Mouse (Mus musculus): ENCODE measurements around the gene Serping1. TPM values are rescaled to one million over a fixed set of nuclear protein-coding genes. Genes with fewer than 3 reads are reported as not detected.

The Serping1 gene
- polyA plus RNA-seq, 1 experiment from 2014 or later, result 49.4 TPM

DNA sequence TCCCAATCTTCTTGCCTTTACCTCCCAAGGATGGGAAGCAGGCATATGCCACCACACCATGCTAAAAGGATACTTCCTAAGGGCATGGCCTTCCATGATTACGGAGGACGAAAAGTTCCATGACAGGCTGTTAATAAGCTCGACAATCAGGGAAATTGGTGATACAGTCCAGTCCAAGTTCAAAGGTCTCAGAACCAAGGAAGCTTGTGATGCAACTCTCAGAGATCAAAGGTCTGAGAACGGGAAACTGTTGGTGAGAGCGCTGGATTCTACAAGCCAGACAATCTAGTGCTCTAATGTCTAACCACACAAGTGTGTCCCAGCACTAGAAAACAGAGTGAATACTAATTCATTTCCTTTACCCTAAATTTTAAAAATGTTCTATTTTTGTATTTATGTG is 19.0 kb downstream of the Serping1 start:
- Histone ChIP-seq H3K9ac (ENCODE audit: low read depth, low read length) (no peak overlapping the region), H3K27me3 (replicated peaks; ENCODE audit: control insufficient read depth, insufficient read depth, low read length) (no peaks in the 10 kb centered on the region), H3K4me1 (replicated peaks; ENCODE audit: control insufficient read depth, insufficient read depth, low read length) (no peaks in the 10 kb centered on the region), H3K27ac (ENCODE audit: low read depth, low read length) (no peak overlapping the region), H3K36me3 (ENCODE audit: control insufficient read depth, insufficient read depth) (no peaks in the 10 kb centered on the region), H3K9me3 (ENCODE audit: control insufficient read depth) (no peaks in the 10 kb centered on the region), H3K4me3 (ENCODE audit: low read depth, low read length) (no peak overlapping the region), H3K4me2 (replicated peaks; ENCODE audit: low read depth) (no peak overlapping the region)
- ATAC-seq, result peak; percentile 82
- TF ChIP-seq CTCF (IDR thresholded peaks at IDR 0.05; ENCODE audit: low read depth), result no peak
- WGBS, result 33% methylated on average over 5 of the region's 5 CpGs

DNA sequence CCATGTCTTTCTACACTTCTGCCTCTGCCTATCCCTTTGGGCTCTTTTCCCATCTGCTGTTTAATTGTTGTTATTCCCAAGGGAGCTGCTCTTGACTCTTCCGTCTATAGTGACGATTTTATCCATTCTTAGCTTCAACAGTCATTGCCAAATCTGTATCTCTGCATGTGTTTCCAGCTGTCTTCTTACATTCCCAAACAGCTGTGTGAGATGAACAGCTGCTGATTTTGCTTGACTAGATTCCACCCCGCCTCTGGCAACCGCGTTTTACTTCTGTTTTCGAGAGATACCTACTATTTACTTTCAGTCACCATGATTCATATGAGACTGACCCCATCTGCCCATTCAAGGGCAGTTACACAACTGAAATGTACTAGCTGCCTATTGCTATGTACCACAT is 25.1 kb downstream of the Serping1 start:
- Histone ChIP-seq H3K9ac (ENCODE audit: low read depth, low read length) (no peak overlapping the region), H3K9me3 (ENCODE audit: control insufficient read depth) (no peaks in the 10 kb centered on the region), H3K36me3 (ENCODE audit: control insufficient read depth, insufficient read depth) (no peaks in the 10 kb centered on the region), H3K4me3 (ENCODE audit: low read depth, low read length) (no peak overlapping the region), H3K27me3 (replicated peaks; ENCODE audit: control insufficient read depth, insufficient read depth, low read length) (no peaks in the 10 kb centered on the region), H3K4me1 (replicated peaks; ENCODE audit: control insufficient read depth, insufficient read depth, low read length) (no peaks in the 10 kb centered on the region), H3K27ac (ENCODE audit: low read depth, low read length) (no peak overlapping the region), H3K4me2 (replicated peaks; ENCODE audit: low read depth) (no peak overlapping the region)
- TF ChIP-seq CTCF (IDR thresholded peaks at IDR 0.05; ENCODE audit: low read depth), result no peak
- WGBS, result 42% methylated on average over 6 of the region's 6 CpGs
- no peak for ATAC-seq

DNA sequence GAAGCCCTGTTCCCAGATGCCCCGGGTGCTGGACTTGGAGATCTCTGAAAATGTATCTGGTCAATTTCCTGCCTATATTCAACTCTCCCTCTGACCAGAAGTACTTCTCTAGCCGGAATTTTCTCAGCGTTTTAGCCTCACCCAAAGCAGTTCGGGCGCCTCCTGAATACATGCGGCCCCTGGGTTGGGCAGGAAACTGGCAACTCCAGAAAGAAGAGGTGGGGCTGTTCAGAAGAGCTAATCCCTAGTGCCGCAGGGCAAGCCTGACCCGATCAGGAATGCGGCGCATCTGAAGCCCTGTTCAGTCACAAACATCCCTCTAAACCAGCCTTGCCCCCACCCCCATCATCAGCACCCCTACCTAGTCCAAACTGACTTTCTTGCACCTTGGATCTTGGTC is 31.1 kb downstream of the Serping1 start:
- ATAC-seq, result peak; percentile 45
- H3K9ac ChIP-seq (ENCODE audit: low read depth, low read length), result 0 out of 2 replicates have a peak overlapping the region, but pooled peaks have one; percentile 17
- TF ChIP-seq CTCF (IDR thresholded peaks at IDR 0.05; ENCODE audit: low read depth), result no peak

DNA sequence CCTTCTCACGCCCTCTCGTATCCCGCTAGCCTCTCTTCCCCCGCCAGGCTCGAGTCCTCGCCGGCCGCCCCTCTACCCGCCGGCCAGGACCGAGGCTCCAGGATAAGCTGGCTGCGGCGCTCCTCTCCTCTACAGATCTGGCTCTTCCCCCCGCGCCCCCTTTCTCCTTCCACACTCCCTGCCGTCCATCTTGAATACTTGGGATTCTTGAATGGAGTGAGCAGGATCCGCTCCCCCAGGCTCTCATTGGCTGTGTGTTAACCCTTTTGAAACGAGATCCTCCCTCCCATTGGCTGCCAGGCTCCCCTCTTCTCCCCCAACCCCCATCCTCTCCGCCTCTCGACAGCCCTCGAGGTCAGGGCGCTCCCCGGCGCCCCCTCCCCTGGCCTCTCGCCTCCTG is 31.7 kb downstream of the Serping1 start, which contains the start of gene Gm19426:
TSS of gene Gm19426 (minus strand) at position 95 of the 400 bp plus-strand sequence.
- peak within 1 kb of the TSS; percentile 79 for H3K4me3 ChIP-seq (ENCODE audit: low read depth, low read length)
- H3K9ac ChIP-seq (ENCODE audit: low read depth, low read length), result peak within 1 kb of the TSS; percentile 63
- no peaks in the 10 kb centered on the region for H3K9me3 ChIP-seq (ENCODE audit: control insufficient read depth)
- H3K36me3 ChIP-seq (ENCODE audit: control insufficient read depth, insufficient read depth), result no peaks in the 10 kb centered on the region
- H3K4me2 ChIP-seq (replicated peaks; ENCODE audit: low read depth), result peak within 1 kb of the TSS; percentile 92
- no peak for TF ChIP-seq CTCF (IDR thresholded peaks at IDR 0.05; ENCODE audit: low read depth)
- peaks cover 12% of the 10 kb centered on the region for H3K4me1 ChIP-seq (replicated peaks; ENCODE audit: control insufficient read depth, insufficient read depth, low read length)
- WGBS, result under 1% methylated on average over 25 of the region's 25 CpGs
- H3K27me3 ChIP-seq (replicated peaks; ENCODE audit: control insufficient read depth, insufficient read depth, low read length), result no peaks in the 10 kb centered on the region
- H3K27ac ChIP-seq (ENCODE audit: low read depth, low read length), result peak within 1 kb of the TSS; percentile 90
- peak; percentile 88 for ATAC-seq

More for the DNA sequence above, 31.1 kb downstream of the Serping1 start:
- H3K4me1 ChIP-seq (replicated peaks; ENCODE audit: control insufficient read depth, insufficient read depth, low read length), result peaks cover 12% of the 10 kb centered on the region
- peak overlapping the region; percentile 28; the same call in 1 of the 2 replicates for H3K27ac ChIP-seq (ENCODE audit: low read depth, low read length)
- no peaks in the 10 kb centered on the region for H3K27me3 ChIP-seq (replicated peaks; ENCODE audit: control insufficient read depth, insufficient read depth, low read length)
- H3K4me3 ChIP-seq (ENCODE audit: low read depth, low read length), result peak overlapping the region; percentile 79
- peak overlapping the region; percentile 92 for H3K4me2 ChIP-seq (replicated peaks; ENCODE audit: low read depth)
- no peaks in the 10 kb centered on the region for H3K36me3 ChIP-seq (ENCODE audit: control insufficient read depth, insufficient read depth)
- H3K9me3 ChIP-seq (ENCODE audit: control insufficient read depth), result no peaks in the 10 kb centered on the region
- 2% methylated on average over 10 of the region's 10 CpGs for WGBS

DNA sequence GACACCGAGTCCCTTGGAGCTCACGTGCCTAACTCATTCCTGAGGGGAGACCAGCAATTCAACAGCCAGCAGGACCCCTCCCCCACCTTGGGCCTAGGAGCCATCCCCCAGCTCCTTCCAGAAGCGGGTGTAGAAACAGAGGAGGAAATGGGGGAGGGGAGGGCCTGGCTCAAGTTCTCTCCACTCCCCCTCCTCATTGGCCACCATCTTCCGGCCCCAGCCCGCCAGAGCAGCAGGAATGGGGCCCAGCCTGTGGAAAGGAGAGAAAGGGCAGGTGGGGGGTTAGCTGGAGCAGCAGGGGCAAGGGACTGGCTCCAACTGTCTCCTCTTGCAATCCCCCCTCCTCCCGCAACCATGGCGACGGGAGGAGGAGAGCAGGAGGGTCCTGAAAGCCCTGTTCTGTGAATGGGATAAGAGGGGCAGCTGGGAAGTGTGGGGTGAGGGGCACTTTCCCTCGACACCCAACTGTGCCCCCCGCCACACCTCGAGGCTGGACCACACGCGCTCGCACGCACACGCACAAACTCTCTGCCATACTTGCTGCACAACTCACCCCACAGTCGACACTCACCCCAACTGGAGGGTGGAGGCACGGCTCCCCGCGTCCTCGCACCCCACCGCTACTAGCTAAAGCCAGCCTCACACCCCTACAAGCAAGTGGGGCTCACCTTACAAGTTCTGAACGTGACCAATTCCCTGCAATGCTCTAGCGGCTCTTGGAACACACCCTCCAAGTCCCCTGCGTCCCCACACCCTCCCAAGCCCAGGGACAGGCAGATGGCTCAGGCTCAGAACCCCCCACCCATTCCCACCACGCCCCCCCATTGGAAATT is 32.6 kb downstream of the Serping1 start:
- Histone ChIP-seq H3K27me3 (replicated peaks; ENCODE audit: control insufficient read depth, insufficient read depth, low read length) (no peaks in the 10 kb centered on the region; the same call in 1 of the 2 replicates), H3K4me2 (replicated peaks; ENCODE audit: low read depth) (peak overlapping the region; percentile 92), H3K4me1 (replicated peaks; ENCODE audit: control insufficient read depth, insufficient read depth, low read length) (peaks cover 14% of the 10 kb centered on the region), H3K27ac (ENCODE audit: low read depth, low read length) (peak overlapping the region; percentile 90), H3K36me3 (ENCODE audit: control insufficient read depth, insufficient read depth) (no peaks in the 10 kb centered on the region), H3K9me3 (ENCODE audit: control insufficient read depth) (no peaks in the 10 kb centered on the region), H3K4me3 (ENCODE audit: low read depth, low read length) (peak overlapping the region; percentile 79), H3K9ac (ENCODE audit: low read depth, low read length) (peak overlapping the region; percentile 63)
- ATAC-seq, result no peak
- TF ChIP-seq CTCF (IDR thresholded peaks at IDR 0.05; ENCODE audit: low read depth), result no peak
- 5% methylated on average over 24 of the region's 26 CpGs for WGBS

DNA sequence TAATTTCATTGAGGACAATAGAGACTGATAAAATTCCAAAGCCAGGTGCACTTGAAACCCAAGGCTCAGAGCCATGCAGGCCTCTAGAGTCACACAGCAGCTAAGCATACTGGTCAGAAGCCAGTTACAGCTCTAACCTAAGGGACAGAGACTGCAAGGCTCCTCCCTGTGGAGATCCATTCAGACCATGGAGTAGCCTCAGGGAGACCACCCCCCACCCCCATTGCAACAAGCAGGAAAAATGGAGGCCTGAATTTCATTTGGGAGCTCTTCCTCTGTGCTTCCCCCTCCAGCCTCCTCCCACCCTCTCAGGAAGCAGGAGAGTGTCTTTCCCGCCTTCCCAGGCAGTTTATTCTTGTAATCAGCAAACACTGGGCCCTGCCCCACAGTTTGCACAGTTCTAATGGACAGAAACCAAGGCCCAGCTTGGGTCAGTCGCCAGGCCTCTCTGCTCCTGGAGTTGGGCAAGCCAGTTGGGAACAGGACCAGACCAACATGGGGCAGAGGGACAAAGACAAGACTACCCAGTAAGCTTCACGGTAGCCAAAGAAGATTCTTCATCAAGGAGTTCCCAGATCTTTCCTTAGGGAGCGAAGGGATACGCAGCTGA is 33.3 kb downstream of the Serping1 start:
- 24% methylated on average over 5 of the region's 5 CpGs for WGBS
- Histone ChIP-seq H3K9me3 (ENCODE audit: control insufficient read depth) (no peaks in the 10 kb centered on the region), H3K4me1 (replicated peaks; ENCODE audit: control insufficient read depth, insufficient read depth, low read length) (peaks cover 14% of the 10 kb centered on the region), H3K4me3 (ENCODE audit: low read depth, low read length) (peak overlapping the region; percentile 79), H3K4me2 (replicated peaks; ENCODE audit: low read depth) (peak overlapping the region; percentile 92), H3K27me3 (replicated peaks; ENCODE audit: control insufficient read depth, insufficient read depth, low read length) (peaks cover 5% of the 10 kb centered on the region; the same call in 1 of the 2 replicates), H3K27ac (ENCODE audit: low read depth, low read length) (0 out of 2 replicates have a peak overlapping the region, but pooled peaks have one; percentile 90), H3K36me3 (ENCODE audit: control insufficient read depth, insufficient read depth) (no peaks in the 10 kb centered on the region), H3K9ac (ENCODE audit: low read depth, low read length) (peak overlapping the region; percentile 63; the same call in 1 of the 2 replicates)
- TF ChIP-seq CTCF (IDR thresholded peaks at IDR 0.05; ENCODE audit: low read depth), result 0 out of 2 replicates have a peak, but pooled peaks have one; percentile 1
- ATAC-seq, result no peak

All from intestine, postnatal 0 days (tissue).